Mouse (Mus musculus): Measurements from ENCODE around the gene Dnal1. TPM values are rescaled to one million over a fixed set of nuclear protein-coding genes. Genes with fewer than 3 reads are reported as not detected.

The Dnal1 gene
- total and polyA plus RNA-seq, 3 experiments = 0.14 to 1.1 (median 0.49) TPM

- Histone ChIP-seq H3K4me1 (ENCODE audit: insufficient read depth, low read depth, low read length) (peaks cover 77% of the 10 kb centered on the region), H3K27me3 (ENCODE audit: insufficient read depth, low read length) (no peaks in the 10 kb centered on the region), H3K4me3 (ENCODE audit: low read depth, low read length) (no peak overlapping the region), H3K36me3 (replicated peaks) (peaks cover 92% of the 10 kb centered on the region), H3K9me3 (replicated peaks) (no peaks in the 10 kb centered on the region)
- ATAC-seq (ENCODE audit: extremely low read depth, insufficient number of reproducible peaks, low FRiP score, poor library complexity, severe bottlenecking) (no peak), DNase-seq (ENCODE audit: low spot score) (no peak)
- TF ChIP-seq CTCF (IDR thresholded peaks at IDR 0.05; ENCODE audit: low read depth, low read length) (no peak), GATA2 (IDR thresholded peaks at IDR 0.05; ENCODE audit: borderline replicate concordance, low read depth, low read length) (no peak), POLR2AphosphoS5 (IDR thresholded peaks at IDR 0.05; ENCODE audit: insufficient replicate concordance, low read depth, low read length) (no peak), GATA1 (IDR thresholded peaks at IDR 0.05; ENCODE audit: borderline replicate concordance, low read length) (no peak), TAL1 (conservative IDR thresholded peaks at IDR 0.05; ENCODE audit: low read depth, low read length) (no peak)
Measured at GRCm38 (mm10) chr12:84170610-84171009, 56.4 kb downstream of the Dnal1 start.

GRCm38 (mm10) chr12:84172216-84172615, 58.0 kb downstream of the Dnal1 start:
- Histone ChIP-seq H3K9me3 (replicated peaks) (no peaks in the 10 kb centered on the region), H3K27me3 (ENCODE audit: insufficient read depth, low read length) (no peaks in the 10 kb centered on the region), H3K36me3 (replicated peaks) (peaks cover 86% of the 10 kb centered on the region), H3K4me1 (ENCODE audit: insufficient read depth, low read depth, low read length) (peaks cover 80% of the 10 kb centered on the region), H3K4me3 (ENCODE audit: low read depth, low read length) (peak overlapping the region; percentile 27; the same call in 1 of the 2 replicates)
- TF ChIP-seq TAL1 (conservative IDR thresholded peaks at IDR 0.05; ENCODE audit: low read depth, low read length) = no peak
- no peak for TF ChIP-seq GATA1 (IDR thresholded peaks at IDR 0.05; ENCODE audit: borderline replicate concordance, low read length)
- no peak for TF ChIP-seq POLR2AphosphoS5 (IDR thresholded peaks at IDR 0.05; ENCODE audit: insufficient replicate concordance, low read depth, low read length)
- no peak for TF ChIP-seq CTCF (IDR thresholded peaks at IDR 0.05; ENCODE audit: low read depth, low read length)
- DNase-seq (ENCODE audit: low spot score) = no peak
- no peak for ATAC-seq (ENCODE audit: extremely low read depth, insufficient number of reproducible peaks, low FRiP score, poor library complexity, severe bottlenecking)

GRCm38 (mm10) chr12:84172862-84173261, 58.7 kb downstream of the Dnal1 start:
- Histone ChIP-seq H3K9me3 (replicated peaks) (no peaks in the 10 kb centered on the region), H3K4me3 (ENCODE audit: low read depth, low read length) (peak overlapping the region; percentile 65; the same call in 1 of the 2 replicates), H3K36me3 (replicated peaks) (peaks cover 85% of the 10 kb centered on the region), H3K4me1 (ENCODE audit: insufficient read depth, low read depth, low read length) (peaks cover 81% of the 10 kb centered on the region), H3K27me3 (ENCODE audit: insufficient read depth, low read length) (no peaks in the 10 kb centered on the region)
- DNase-seq (ENCODE audit: low spot score) (no peak), ATAC-seq (ENCODE audit: extremely low read depth, insufficient number of reproducible peaks, low FRiP score, poor library complexity, severe bottlenecking) (no peak)
- TF ChIP-seq GATA1 (IDR thresholded peaks at IDR 0.05; ENCODE audit: borderline replicate concordance, low read length) (no peak), GATA2 (IDR thresholded peaks at IDR 0.05; ENCODE audit: borderline replicate concordance, low read depth, low read length) (no peak)

GRCm38 (mm10) chr12:84173309-84173915, 59.2 kb downstream of the Dnal1 start:
- TF ChIP-seq TAL1 (conservative IDR thresholded peaks at IDR 0.05; ENCODE audit: low read depth, low read length) (no peak), GATA1 (IDR thresholded peaks at IDR 0.05; ENCODE audit: borderline replicate concordance, low read length) (no peak), CTCF (IDR thresholded peaks at IDR 0.05; ENCODE audit: low read depth, low read length) (no peak), POLR2AphosphoS5 (IDR thresholded peaks at IDR 0.05; ENCODE audit: insufficient replicate concordance, low read depth, low read length) (no peak), GATA2 (IDR thresholded peaks at IDR 0.05; ENCODE audit: borderline replicate concordance, low read depth, low read length) (no peak)
- no peak for ATAC-seq (ENCODE audit: extremely low read depth, insufficient number of reproducible peaks, low FRiP score, poor library complexity, severe bottlenecking)
- Histone ChIP-seq H3K9me3 (replicated peaks) (no peaks in the 10 kb centered on the region), H3K27me3 (ENCODE audit: insufficient read depth, low read length) (no peaks in the 10 kb centered on the region), H3K4me1 (ENCODE audit: insufficient read depth, low read depth, low read length) (peaks cover 84% of the 10 kb centered on the region), H3K36me3 (replicated peaks) (peaks cover 87% of the 10 kb centered on the region), H3K4me3 (ENCODE audit: low read depth, low read length) (peak overlapping the region; percentile 65; the same call in 1 of the 2 replicates)
- DNase-seq (ENCODE audit: low spot score) = no peak

GRCm38 (mm10) chr12:84174190-84174811, 60.1 kb downstream of the Dnal1 start:
- H3K27me3 ChIP-seq (ENCODE audit: insufficient read depth, low read length) = no peaks in the 10 kb centered on the region
- TF ChIP-seq CTCF (IDR thresholded peaks at IDR 0.05; ENCODE audit: low read depth, low read length) = no peak
- no peak for TF ChIP-seq TAL1 (conservative IDR thresholded peaks at IDR 0.05; ENCODE audit: low read depth, low read length)
- no peak for TF ChIP-seq GATA1 (IDR thresholded peaks at IDR 0.05; ENCODE audit: borderline replicate concordance, low read length)
- no peak for TF ChIP-seq POLR2AphosphoS5 (IDR thresholded peaks at IDR 0.05; ENCODE audit: insufficient replicate concordance, low read depth, low read length)
- no peak for TF ChIP-seq GATA2 (IDR thresholded peaks at IDR 0.05; ENCODE audit: borderline replicate concordance, low read depth, low read length)
- ATAC-seq (ENCODE audit: extremely low read depth, insufficient number of reproducible peaks, low FRiP score, poor library complexity, severe bottlenecking) (no peak), DNase-seq (ENCODE audit: low spot score) (no peak)
- peaks cover 88% of the 10 kb centered on the region for H3K36me3 ChIP-seq (replicated peaks)
- H3K4me3 ChIP-seq (ENCODE audit: low read depth, low read length) = peak overlapping the region; percentile 65; the same call in 1 of the 2 replicates
- no peaks in the 10 kb centered on the region for H3K9me3 ChIP-seq (replicated peaks)
- peaks cover 90% of the 10 kb centered on the region for H3K4me1 ChIP-seq (ENCODE audit: insufficient read depth, low read depth, low read length)

- ATAC-seq (ENCODE audit: extremely low read depth, insufficient number of reproducible peaks, low FRiP score, poor library complexity, severe bottlenecking) = no peak
- DNase-seq (ENCODE audit: low spot score) = no peak
- H3K4me1 ChIP-seq (ENCODE audit: insufficient read depth, low read depth, low read length) = peaks cover 96% of the 10 kb centered on the region
- peaks cover 85% of the 10 kb centered on the region for H3K36me3 ChIP-seq (replicated peaks)
- no peaks in the 10 kb centered on the region for H3K9me3 ChIP-seq (replicated peaks)
- H3K27me3 ChIP-seq (ENCODE audit: insufficient read depth, low read length) = no peaks in the 10 kb centered on the region
- H3K4me3 ChIP-seq (ENCODE audit: low read depth, low read length) = peak overlapping the region; percentile 65; the same call in 1 of the 2 replicates
- TF ChIP-seq GATA1 (IDR thresholded peaks at IDR 0.05; ENCODE audit: borderline replicate concordance, low read length) (no peak), CTCF (IDR thresholded peaks at IDR 0.05; ENCODE audit: low read depth, low read length) (no peak), GATA2 (IDR thresholded peaks at IDR 0.05; ENCODE audit: borderline replicate concordance, low read depth, low read length) (no peak)
Measured at GRCm38 (mm10) chr12:84174871-84175270, 60.7 kb downstream of the Dnal1 start.

All from G1E (cell line).